Mouse (Mus musculus) mouse embryonic stem cell (cell line): ENCODE results near the gene Nagpa.

Experiments used
- in situ Hi-C, 2 experiments: fragments of 300-500 bp; cut with MboI; formaldehyde crosslinking; loops; 1 replicate in 1 of 2; 3 replicates in 1 of 2; pipeline ENCODE4 v1.14.3; 2019 to 2020; ENCODE audit warnings: low sequenced_read_pairs in 2 of 2, low pct_unique_long_range_greater_than_20kb in 1 of 2, mixed read lengths in 1 of 2; ENCODE audit not compliant: unreplicated experiment in 1 of 2

The Nagpa gene

DNA sequence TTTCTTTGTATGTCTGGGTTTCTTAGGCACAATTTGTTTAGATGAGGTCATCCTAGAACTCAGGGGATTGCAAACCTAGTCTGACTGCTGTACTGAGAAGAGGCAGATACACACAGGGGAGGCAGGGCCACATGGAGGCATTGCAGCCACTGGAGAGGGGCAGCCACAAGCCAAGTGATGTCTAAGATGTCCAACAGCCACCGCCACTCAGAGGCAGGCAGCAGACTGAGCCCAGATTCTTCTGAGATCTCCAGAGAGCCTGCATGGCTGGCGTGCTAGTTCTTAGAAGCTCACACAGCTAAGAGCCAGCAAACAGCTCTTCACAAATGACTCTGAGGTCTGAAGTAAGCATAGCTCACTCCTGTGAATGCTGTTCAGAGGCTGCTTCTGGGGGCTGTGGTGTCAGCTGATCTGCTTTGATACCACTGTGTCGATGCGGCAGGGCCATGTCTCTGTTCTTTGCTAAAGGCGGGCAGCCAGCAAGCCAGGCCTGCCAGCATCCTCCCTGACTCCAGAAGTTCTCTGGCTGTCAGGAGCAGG lies 1.7 kb upstream of the Nagpa start:
- in situ Hi-C loops: no loop called here

- in situ Hi-C loops: no loop called here
Measured at GRCm38 (mm10) chr16:5203200-5203599, 612 bp downstream of the Nagpa start.

DNA sequence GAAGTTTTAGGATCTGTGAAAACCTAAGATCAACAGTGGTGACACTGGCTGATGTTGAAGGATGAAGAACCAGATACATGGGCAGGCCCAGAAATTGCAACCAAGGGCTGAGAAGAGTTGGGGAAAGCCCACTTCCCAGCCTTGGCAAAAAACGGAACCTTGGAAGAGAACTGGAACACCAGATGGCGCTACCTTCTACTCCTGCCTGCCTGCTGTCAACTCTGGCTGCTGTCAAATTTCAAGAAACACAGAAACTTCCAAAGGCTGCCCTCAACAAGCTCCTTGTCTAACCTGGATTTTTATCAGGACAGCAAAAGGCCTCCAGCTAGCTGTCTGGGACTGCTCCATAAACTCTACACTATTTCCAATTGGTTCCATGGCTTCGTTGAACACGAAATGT lies 1.1 kb downstream of the Nagpa start:
- in situ Hi-C loops: no loop called here

DNA sequence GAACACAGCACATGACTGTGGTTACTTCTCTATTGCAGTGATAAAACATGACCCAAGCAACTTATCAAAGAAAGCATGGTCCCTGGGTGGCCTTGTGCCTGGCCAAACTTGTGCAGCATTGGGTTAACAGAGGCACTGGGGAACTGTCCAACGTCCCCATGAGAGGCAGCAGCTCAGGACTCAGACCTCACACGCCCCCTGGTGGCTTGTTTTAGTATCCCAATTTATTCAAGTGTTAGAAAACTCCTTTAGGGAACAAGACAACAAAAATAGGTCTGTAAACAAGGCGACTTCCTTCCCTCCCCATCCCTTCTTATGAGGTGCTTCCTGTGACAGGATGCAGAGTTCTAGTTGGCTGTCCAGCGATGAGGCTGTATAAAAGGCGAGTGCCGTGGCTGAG lies 8.7 kb downstream of the Nagpa start:
- in situ Hi-C loops: no loop called here

- in situ Hi-C loops: no loop called here
Measured at GRCm38 (mm10) chr16:5186234-5186633, 17.6 kb downstream of the Nagpa start.

DNA sequence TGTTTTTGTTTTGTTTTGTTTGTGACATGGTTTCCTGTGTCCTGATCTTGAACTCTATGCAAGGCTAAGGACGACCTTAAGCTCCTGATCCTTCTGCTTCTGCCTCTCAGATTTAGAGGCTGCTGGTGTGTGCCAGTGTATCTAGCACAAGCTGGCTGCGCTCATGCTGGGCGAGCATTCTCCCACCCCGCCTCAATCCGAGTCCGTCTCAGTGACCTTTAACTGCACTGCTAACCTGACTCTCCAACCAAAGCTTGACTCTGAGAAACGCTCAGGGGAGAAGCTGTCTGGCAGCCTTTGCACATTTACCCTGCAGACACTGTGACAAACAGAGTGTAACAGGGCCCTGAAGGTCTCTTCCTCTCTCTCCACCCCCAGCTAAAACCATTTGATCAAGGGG lies 18.1 kb downstream of the Nagpa start:
- in situ Hi-C loops: no loop called here

GRCm38 (mm10) chr16:5184956-5185355 lies 18.9 kb downstream of the Nagpa start:
- in situ Hi-C loops: no loop called here

DNA sequence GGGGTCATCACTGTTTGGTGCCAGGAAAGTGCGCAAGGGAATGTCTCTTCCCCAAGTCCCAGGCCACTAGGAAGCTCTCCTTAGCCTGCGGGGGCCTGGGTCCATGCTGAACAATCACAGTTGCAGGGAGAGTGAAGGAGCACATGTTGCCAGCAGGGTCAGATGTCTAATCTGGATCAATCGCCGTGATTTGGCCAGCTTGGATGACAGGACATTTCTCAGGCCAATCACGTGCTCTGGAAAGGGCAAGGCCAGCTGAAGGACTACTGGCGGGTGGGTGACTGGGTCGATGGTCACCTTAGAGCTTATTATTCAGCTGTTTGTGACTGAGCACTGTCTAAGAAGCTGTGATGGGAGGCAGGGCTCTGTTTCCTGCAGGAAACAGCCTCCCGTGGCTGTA lies 19.7 kb downstream of the Nagpa start:
- in situ Hi-C loops: no loop called here

DNA sequence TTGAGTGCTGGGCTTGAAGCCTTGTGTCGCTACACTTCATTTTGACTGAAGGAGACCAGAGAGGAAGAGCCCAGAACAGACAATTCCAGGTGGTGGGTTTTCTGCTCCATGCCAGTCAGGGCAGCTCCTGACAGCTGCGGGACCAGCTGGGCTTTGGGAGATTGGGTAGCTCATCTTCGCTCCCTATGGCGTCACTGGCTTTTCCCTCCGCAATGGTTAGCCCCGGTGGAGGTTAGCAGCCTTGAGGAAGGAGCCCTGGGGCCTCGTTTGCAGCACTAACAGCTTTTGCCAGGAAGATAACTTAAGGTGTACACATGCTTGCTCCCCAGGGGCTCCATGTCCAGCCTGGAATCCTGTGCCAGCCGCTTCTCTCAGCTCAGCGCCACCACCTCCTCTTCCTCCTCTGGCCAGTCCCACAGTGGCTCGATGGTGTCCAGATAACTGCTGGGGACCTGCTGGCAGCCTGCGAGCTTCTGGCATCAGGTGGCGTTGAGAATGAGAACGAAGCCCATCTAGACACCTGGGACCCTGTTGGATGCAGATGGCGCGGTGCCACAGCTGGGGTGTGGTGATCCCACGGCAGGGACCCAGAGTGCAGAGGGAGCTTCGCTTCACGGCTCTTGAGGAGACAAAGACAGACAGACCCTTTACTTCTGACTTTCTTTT lies 20.4 kb downstream of the Nagpa start:
- in situ Hi-C loops: no loop called here

DNA sequence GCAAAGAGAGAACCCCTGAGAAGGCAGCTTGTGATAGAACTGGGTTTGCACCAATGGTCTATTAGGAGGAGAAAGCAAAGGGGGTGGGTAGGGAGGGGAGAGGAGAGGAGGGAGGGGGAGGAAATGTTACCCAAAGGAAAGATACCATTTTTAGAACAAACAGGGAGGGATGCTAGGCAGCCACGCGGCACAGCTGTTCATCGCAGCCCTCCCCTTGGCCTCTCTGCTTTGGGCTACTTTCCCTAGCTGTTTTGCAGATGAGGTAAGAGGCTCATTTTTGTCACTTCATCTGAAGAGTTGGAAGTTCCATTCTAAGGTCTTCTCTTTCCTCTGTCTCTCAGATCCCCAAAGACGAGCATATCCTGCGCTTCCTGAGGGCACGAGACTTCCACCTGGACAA lies 31.2 kb downstream of the Nagpa start:
- in situ Hi-C loops: no loop called here

- in situ Hi-C loops: no loop called here
Measured at GRCm38 (mm10) chr16:5168829-5169228, 35.0 kb downstream of the Nagpa start.

- in situ Hi-C loops: no loop called here
Measured at GRCm38 (mm10) chr16:5168038-5168437, 35.8 kb downstream of the Nagpa start.

GRCm38 (mm10) chr16:5164327-5164726 lies 39.5 kb downstream of the Nagpa start:
- in situ Hi-C loops: no loop called here

- in situ Hi-C loops: no loop called here
Measured at GRCm38 (mm10) chr16:5159248-5159647, 44.6 kb downstream of the Nagpa start.

GRCm38 (mm10) chr16:5157113-5157512 lies 46.7 kb downstream of the Nagpa start:
- in situ Hi-C loops: no loop called here

GRCm38 (mm10) chr16:5156495-5156894 lies 47.3 kb downstream of the Nagpa start:
- in situ Hi-C loops: no loop called here

- in situ Hi-C loops: no loop called here
Measured at GRCm38 (mm10) chr16:5155014-5155413, 48.8 kb downstream of the Nagpa start.

DNA sequence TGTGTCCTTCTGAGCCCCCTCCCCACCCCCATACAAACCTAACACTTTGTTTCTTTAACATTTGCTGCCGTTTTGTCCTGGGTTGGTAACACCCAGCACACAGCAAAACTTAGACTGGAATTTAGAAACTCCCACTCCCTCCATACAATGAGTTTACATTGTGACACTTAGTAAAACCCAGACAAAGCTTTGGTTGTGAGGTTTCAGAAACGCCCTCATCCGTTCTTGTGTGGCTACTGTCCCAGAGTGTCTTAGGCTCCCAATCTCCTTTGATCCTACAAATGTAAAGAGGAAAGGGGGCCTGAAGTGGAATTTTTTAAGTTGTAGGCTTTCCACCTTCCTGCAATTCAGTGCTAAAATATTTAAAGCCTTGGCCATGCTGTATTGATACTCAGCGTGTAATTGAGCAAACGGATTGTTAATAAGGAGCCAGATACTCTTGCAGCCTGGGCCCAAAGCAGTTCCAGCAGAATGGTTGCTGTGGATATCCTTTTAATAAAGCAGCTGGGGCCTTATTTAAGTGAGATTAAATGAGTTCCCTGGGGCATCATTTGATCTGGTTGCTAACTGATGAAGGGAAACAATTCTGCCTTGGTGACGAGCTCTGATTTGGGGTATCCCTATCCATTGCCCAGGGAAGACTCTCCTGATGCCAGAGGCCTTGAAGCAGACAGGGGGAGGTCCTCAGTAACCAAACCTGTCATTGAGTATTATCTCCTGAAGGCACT lies 50.3 kb downstream of the Nagpa start:
- in situ Hi-C loops: no loop called here

GRCm38 (mm10) chr16:5150544-5150943 lies 53.3 kb downstream of the Nagpa start:
- in situ Hi-C loops: no loop called here

GRCm38 (mm10) chr16:5147037-5147385 lies 56.8 kb downstream of the Nagpa start, which contains the start of gene Sec14l5:
Sec14l5 (plus strand) TSS chr16:5147109.
- in situ Hi-C loops: loop anchor here in 1 of 2 experiments (25.0 kb wide), 1 partner anchor 460 kb away; the partner anchor contains the start of gene Coro7
